Mouse (Mus musculus): ENCODE measurements at regions not wholly inside any gene's neighbourhood (a gene's known extent, or its start where the extent isn't known, plus 50 kb on each side); places are given as distances from the start of the nearest gene placed in this dataset.
A peak's percentile ranks its signal among the peaks of the same experiment; 100 is the strongest.

- TF ChIP-seq EP300 (optimal IDR thresholded peaks at IDR 0.05): no peak
- peak; percentile 60 for TF ChIP-seq CTCF (IDR thresholded peaks at IDR 0.05; ENCODE audit: low read depth)
Observed at GRCm38 (mm10) chr17:50418863-50419383, 90.3 kb upstream of the Plcl2 start.
